Mouse (Mus musculus): ENCODE measurements around the gene Jmjd1c.
"Not testable (repeated sequence)": the region's sequence is repeated elsewhere in the genome, so short reads cannot be mapped to it uniquely, and the experiment has no call there.

Gene Jmjd1c

DNA sequence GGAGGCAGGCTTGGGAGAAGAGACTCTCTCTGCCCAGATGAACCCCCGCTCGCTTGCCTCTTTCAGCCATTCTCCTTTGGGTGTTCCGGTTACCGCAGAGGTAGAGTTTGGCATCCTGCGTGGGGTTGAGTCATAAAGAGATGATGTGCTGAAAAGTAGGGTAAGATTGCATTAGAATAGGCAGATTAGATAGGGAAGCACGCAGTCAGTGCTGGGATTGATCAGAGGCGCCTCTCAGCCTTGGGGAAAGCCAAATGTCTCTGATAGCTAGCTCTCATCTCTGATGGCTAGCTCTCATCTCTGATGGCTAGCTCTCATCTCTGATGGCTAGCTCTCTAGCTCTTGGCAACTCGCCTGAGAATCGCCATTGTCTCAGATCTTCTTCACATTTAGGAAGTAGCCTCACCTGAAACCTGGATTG lies 4.9 kb downstream of the Jmjd1c start:
- DNase-seq (ENCODE audit: low read depth, low spot score) = peak; percentile 81

DNA sequence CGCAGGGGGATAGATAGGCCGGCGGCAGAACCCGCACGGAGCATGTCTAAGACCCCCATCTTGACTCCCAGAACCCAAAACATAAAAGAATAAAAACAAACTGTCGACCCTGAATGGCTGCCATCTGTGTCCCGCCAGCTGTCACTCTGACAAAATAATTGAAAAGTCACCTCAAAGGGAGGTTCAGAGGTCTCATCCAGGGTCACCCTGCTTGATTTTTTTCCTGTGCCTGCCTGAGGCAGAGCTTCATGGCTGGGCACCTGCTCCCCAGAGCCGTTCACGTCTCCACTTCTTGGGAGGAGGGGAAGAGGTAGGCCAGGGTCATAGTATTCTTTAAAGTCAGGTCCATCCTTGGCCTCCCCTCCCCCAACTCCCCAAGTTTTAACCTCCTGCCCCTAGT lies 8.6 kb downstream of the Jmjd1c start:
- no peak for DNase-seq (ENCODE audit: low read depth, low spot score)

DNA sequence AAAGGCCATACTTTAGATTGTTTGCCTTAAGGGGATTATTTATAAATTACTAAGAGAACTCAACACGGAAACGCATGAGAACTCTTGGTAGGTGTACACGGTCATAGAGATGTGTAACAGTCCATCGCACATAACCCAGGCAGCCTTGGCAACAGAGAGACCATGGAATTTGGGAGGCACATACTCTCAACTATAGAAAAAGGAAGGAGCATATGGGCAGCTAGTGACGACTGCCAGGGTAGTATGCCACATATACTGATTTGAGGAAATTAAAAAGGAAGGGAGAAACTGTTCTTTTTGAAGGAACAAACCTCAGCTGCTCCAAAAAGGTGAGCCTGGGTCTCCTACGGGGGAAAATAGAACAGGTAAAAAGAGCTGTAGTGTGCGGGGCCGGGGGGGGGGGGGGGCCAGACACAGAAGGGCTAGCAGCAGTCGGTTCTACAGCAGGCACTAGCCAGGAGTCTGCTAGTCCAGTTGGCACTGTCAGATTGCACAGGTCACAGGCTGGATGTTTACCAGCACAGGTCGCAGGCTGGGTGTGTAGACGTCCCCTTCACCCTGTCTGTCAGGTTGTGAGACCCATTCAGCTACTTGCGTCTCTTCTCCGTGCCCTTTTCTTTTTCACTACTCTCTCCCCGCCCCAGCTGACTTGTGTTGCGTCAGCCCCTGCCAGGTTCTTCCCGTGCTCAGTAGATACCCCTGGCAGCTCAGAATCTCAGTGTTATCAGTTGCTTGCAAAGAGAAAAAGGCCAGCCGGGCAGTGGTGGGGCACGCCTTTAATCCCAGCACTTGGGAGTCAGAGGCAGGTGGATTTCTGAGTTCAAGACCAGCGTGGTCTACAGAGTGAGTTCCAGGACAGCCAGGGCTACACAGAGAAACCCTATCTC lies 9.6 kb downstream of the Jmjd1c start:
- DNase-seq (ENCODE audit: low read depth, low spot score) = no peak

DNA sequence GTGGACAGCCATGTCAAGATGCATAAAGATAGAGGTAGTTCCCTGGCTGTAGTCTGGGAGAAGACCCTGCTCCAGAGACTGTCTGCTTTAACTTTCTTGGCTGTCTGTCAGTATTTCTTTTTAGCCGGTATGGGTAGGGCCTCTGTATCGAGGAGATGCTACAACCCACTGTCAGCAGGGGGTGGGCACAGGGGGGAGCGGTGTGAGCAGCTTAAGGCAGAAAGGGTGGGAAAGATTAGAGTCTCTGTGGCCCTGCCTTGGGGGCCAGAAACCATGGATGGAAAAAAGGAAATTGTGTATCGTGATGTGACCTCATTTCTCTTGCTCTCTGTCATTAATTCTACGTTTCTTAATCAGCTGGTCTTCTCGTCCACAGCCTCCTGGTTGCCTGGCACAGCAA lies 10.5 kb downstream of the Jmjd1c start:
- DNase-seq (ENCODE audit: low read depth, low spot score) = no peak

DNA sequence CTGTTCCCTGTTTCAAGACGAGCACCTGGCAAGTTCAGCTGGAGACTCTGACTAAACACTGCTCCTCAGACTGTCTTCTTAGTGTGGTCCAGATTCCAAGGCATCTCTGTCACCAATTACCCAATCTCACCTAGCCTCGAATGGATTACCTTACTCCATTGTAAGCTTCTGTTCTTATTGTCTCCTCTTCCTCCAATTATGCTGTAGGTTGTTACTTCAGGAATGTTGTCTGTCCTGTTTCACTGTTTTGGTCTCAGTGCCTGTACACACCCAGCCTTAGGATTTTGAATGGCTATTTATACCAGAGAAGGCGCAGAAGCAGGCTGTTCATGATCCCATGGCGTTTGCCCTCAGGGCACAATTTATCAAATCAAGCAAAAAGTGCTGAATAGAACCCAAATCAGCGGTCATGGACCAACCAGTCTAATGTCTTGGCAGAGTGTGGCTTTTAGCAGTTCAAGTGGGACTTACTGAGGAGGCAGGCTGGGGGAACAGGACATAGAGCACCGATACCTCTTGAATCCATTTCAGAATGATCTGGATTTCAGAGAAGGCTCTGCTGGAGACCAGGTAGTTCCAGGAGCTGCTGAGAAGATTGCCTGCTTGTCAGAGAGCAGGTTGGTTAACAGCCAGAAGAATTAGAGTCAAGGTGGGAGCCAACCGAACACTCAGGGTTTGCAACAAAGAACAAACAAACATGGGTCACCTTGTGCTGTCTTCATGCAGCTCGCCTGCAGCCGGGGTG lies 11.3 kb downstream of the Jmjd1c start:
- no peak for DNase-seq (ENCODE audit: low read depth, low spot score)

DNA sequence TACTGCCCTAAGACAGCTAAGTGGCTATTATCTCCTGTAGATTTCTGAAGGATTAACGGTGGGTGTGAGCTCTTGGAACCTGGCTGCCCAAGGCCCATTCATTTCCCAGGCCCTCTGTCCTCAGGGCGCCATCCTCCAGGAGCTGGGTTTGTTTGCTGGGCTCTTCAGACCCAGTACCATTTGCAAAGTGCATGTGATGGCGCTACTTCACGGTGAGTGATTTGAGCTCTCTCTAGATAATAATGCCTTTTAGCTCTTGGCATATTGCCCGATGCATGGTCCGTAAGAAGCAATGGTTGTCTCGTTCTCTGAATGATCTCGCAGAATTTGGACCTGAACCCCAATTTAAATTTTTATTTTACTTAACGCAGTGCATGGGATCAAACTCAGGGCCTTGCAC lies 12.2 kb downstream of the Jmjd1c start:
- DNase-seq (ENCODE audit: low read depth, low spot score) = no peak

DNA sequence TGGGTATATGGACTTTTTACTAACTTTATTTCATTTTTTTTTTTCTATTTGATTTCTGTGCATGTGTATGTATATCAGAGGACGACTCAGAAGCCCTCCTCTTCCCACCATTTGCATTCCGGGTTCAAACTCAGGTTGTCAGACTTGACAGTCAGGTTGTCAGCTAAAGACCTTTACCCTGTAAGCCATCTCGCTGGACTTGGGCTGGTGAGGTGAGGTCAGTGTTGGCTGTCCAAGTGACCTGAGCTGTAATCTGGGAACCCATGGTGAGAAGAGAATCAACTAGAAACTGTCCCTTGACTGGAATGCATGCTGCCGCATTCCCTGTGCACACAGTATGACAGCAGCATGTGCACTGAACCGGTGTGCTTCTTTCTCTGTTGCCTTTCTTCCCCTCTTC lies 13.7 kb downstream of the Jmjd1c start:
- no peak for DNase-seq (ENCODE audit: low read depth, low spot score)

DNA sequence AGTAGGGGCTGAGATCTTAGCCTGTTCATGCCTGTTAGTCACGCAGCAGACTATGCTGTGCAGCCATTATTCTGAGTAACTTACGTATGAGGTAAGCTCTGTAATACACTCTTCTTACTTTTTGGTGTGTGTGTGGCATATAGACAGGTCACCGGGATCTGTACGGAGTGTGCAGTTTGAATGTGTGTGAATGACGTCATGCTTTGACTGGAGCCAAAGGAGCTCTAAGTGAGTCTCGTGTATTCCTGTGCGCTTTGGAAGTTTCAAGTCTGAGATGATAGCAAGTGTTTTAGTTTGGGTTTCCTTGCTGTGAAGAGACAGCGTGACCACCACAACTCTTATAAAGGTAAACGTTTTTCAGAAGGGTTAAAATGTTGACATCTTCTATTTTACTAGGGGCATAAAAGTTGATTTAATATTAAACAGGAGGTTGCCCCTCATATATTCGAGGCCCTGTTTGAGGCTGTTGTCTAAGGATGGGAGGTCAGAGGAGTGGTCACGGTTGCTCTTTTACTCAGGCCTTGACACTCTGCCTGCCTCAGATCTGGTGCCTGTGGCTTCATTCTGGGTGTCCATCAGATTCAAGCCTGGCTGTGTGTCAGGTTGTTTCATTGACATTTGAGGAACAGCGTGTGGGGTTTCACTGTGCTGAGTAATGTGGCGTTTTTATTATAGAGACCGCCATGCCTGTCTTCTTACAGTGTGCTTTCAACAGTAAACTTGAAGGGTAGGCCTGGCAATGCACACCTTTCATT lies 15.3 kb downstream of the Jmjd1c start:
- DNase-seq (ENCODE audit: low read depth, low spot score) = no peak

DNA sequence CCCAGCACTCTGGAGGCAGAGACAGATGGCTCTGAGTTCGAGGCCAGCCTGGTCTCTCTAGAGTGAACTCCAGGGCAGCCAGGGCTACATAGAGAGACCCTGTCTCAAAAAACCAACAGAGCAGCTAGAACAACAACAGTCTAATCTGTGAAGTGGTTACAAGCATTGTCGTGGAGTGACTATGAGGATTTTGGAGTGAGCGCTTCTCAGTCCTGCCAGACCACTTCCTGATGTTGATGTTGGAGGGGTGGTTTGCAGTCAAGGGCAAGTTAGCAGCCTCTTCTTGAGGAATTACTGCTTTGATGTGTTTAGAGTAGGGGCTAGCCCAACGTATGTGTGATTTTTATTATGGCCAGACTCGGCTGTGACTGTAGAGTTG lies 15.9 kb downstream of the Jmjd1c start:
- DNase-seq (ENCODE audit: low read depth, low spot score) = no peak

DNA sequence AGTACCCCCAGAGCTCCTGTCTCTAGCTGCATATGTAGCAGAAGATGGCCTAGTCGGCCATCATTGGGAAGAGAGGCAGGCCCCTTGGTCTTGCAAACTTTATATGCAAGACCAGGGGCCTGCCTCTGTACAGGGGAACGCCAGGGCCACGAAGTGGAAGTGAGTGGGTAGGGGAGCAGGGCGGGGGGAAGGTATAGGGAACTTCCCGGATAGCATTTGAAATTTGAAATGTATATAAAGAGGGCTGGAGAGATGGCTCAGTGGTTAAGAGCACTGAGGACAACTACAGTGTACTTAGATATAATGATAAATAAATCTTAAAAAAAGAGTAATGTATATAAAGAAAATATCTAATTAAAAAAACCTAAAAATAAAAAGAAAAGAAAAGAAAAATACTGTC lies 17.0 kb downstream of the Jmjd1c start:
- not testable (repeated sequence) for DNase-seq (ENCODE audit: low read depth, low spot score)

DNA sequence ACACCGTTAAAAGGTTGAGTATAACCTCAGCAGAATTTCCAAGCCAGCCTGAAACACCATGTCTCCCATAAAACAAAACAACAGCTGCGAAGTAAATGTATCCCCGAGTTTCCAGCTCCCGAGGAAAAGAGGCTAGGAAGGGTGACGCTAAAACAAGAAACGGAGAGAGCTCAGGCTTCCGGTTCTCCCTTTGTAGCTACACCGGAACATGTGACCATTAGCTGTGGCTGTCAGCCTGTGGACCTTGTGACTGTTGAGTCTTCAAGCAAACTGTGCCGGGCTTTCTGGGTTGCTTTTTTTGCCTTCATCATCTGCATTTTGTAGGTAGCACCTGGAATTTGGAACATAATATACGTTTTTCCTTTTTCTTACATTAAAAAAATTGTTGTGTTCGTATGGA lies 17.9 kb downstream of the Jmjd1c start:
- DNase-seq (ENCODE audit: low read depth, low spot score) = no peak

DNA sequence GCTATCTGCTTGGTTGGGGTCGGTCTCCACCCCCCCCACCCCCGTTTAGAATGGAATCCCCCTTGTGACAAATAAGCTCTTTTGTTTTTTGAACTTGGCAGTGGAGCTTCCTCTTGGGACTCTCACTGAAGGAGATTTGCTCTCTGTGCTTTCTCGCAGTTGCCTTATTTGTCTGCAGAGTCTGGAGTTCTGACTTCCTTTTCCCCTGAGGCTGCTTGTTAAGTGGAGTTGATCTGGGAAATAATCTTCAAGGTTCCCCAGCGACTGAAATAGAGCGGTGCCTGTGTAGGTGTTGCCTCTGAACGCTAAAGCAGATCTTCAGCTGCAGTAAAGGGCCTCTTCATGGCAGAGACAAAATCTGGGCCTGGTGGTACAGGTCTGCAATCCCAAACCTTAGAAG lies 19.2 kb downstream of the Jmjd1c start:
- no peak for DNase-seq (ENCODE audit: low read depth, low spot score)

DNA sequence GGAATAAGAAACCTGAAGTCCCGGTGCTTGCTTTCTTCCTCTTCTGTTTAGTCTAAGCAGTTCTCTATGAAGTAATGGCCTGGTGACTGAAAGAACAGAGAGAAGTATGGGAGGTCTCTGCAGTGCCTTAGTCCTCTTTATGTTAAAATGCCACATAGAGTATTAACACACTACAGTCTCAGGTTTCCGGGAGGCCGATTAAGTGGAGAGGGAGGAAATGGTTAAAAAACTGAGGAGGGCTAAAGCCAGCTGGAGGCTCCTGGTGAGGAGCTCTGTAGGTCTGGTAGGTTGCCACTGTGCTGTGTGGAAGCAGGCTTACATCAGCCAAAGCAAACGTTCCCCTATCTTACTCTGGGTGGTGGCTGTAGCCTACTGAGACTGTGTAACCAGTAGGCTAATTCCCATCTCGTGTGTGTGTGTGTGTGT lies 19.8 kb downstream of the Jmjd1c start:
- DNase-seq (ENCODE audit: low read depth, low spot score) = no peak

DNA sequence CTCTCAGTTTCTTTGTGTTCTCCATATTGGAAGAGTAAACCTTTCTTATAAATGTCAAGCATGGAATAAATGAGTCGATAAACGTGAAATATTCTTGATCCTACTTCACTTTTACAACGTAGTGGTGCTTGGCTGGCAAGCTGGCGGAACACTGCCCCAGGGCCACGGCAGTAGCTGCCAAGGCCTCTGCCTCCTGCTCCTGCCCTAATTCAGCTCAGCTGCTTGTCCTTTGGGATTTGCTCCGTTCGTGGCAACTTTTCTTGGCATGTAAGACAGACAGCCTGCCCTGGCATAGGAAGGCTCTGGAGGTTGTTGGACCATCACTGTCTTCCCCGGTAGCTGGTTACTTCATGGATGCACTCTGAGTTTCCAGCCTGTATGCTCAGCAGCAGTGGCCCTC lies 20.3 kb downstream of the Jmjd1c start:
- no peak for DNase-seq (ENCODE audit: low read depth, low spot score)

DNA sequence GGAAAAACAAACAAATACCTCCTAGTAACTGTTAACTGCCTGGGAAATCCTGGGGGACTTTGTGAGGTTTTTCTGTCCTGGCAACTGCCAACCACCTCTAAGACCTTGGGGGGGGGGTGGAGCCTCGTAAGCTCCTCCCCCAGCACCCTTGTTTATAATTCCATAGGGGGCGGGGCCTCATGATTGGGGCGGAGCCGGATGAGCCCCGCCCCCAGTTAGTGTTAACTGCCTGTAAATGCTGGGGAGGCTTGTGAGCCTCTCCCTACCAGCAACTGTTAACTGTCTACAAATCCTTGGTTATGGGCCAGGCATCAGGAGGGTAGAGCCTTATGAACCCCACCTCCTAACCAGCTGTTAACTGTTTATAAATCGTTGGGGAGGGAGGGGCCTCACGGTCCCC lies 23.4 kb downstream of the Jmjd1c start:
- DNase-seq (ENCODE audit: low read depth, low spot score) = no peak

DNA sequence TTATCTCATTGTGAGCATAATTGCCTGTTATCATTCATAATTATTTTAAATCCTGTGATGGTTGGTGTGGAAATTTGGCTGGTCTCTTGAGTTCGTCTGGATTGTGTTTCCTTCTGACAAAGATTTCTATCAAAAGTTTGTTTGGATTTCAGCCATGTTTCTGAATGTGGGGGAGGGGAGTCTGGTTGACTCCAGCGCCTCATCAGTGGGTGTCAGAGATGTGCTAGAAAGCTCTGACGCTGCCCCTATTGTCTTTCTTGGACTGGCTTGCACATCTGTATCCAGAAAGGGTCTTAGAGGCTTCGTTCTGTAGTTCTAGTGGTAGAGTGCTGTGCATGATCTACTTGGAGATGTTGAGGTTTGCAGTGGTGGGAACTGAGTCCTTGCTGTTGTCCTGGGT lies 24.3 kb downstream of the Jmjd1c start:
- DNase-seq (ENCODE audit: low read depth, low spot score) = no peak

DNA sequence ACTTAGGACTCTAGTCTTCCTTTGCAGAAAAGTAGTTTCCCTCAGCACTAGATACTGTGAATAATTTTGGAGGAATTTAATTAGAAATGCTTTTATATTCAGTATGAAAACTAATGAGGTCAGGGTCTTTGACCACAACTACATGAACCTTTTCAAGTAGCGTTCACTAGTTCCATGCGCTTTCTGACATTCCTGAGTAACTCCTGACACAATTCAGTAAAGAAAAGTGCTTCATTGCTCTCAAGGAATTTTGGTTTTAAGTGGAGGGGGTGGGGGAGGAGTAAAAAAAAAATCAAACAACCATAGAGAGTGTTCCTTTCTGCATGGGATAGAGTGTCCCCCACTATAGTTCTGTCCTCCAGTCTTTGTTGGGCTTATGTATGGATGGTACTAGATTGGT lies 24.7 kb downstream of the Jmjd1c start:
- no peak for DNase-seq (ENCODE audit: low read depth, low spot score)

DNA sequence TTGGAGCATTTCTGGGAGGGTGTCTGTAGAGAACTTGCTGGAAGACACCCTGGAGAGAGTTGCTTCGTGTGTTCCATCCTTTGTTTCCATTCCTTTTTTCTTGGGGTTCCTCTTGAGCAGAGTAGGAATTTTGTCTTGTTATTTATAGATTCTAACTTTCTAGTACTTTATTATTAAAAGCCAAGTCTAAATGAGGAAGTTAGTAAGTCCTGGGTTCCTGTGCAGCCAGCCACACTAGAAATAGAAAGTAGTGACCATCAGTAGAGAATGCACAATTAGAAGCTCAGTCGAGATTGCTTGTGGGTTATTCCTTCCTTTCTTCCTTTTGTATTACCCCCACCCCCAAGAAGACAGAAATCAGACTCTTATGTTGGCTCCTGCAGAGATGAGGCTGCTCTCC lies 27.8 kb downstream of the Jmjd1c start:
- DNase-seq (ENCODE audit: low read depth, low spot score) = no peak

DNA sequence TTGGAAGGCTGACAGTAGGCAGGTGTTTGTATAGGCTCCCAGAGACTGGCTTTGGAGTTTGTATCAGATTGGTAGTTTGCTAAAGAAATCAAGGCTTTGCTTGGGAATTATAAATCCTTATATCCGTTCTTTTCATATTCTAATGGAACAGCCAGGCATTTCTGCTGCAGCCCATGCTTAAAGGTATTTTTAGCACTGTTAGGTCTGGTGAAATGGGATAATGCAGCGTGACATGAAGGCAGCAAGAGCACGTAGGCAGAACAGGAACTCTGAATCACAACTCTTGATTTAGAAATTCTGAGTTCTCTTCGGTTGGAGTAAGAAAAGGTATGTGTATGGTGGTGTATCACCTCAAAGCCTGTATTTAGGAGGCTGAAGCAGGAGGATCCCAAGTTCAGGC lies 28.2 kb downstream of the Jmjd1c start:
- DNase-seq (ENCODE audit: low read depth, low spot score) = no peak

DNA sequence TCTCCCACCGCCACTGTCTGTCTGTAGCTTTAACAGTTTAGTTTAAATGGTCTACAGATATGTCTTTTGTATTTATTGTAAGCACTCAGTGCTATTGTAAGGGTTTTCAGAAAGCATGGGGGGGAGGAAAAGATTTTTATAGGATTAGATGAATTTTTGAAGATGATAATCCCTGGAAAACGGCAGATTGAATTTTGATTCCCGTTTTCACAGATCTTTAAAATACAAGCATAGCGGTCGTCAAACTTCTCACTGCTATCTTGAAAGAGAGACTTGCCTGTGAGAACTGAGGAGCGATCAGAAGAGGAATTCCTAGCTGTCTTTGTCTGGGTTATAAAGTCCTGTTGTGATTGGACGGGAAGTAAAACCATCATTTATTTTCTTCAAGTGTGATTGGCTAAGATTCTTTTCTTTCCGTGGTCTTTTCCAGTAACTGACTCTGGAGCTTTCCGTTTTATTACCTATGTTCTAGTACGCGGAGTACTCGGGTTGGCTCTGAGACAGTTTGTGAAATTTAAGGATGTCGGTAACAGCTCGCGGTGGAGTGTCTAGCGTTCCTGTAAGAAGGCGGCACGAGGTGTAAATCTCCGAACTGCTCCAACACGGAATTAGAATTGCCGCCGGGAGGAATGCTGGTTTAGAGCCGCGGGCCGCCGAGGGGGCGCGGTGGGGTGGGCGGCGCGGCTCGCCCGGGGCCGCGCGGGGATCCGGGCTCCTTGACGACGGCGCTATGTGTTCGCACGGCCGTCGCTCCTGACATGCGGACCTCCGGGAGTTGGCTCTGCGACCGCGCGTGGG lies 30.3 kb downstream of the Jmjd1c start:
- peak; percentile 65 for DNase-seq (ENCODE audit: low read depth, low spot score)
